Mouse (Mus musculus) retina, embryonic 14.5 days (tissue): ENCODE results near the gene Mlh3.
A peak's percentile ranks its signal among the peaks of the same experiment; 100 is the strongest.

Experiments
- DNase-seq: peaks from one replicate; pipeline ENCODE4 v3.0.0-alpha.2; 2015; ENCODE audit warnings: low spot score

Gene Mlh3

GRCm38 (mm10) chr12:85280845-85281651 is 10.6 kb upstream of the Mlh3 start:
- no peak for DNase-seq

DNA sequence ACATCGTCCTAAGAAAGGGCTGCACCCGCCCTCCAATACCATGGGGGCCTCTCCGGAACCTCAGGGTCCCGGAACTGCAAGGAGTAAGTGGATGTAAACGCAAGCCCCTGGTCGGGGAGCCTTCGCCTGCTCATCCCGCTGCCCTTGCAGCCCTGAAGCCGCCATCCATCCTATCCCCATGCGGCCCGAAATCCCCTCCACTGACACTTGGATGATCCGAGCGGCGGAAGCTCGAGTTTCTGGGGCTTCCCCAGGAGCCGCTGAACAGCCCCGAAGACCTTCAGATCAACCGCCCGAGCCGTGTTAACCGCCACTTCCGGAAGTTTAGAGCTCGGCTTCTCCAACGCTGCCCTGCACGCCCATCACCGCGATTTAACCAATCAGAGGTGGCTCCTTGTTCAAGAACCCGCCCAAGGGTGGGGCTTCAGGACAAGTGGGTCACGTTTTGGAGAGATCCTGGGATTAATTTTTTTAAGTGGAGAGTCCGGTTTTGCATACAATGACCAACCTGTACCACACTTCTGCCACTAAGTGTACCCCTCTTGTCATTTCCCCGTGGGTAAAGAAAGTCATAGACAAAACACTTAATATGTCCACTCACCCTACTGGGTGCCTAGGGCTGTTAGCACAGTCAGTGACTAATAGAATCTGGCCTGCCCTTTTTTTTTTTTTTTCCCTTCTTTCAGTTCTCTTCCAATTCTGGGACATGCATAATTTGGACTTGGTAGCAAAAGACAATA is 9.9 kb upstream of the Mlh3 start:
- peak; percentile 99 for DNase-seq

- no peak for DNase-seq
These were observed 9.1 kb upstream of the Mlh3 start for GRCm38 (mm10) chr12:85279396-85280080.

DNA sequence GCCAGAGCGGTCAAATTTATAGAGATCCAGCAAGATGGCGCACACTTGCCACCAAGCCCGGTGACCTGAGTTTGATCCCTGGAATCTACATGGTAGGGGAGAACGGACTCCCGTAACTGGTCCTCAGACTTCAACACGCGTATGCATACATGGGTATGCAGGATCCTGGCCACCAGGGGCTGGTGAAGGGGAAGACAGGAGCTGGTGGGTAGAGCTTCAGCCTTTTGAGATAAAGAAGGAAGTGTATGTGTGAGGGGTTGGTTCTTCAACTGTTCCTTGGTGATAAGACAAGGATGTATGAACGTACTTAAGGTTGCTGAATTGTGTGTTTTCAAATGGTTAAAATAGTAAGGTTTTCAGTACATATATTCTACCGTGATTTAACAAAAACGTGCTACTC is 8.5 kb upstream of the Mlh3 start:
- no peak for DNase-seq

- DNase-seq: peak; percentile 66
These were observed 5.9 kb upstream of the Mlh3 start for GRCm38 (mm10) chr12:85276273-85276672.

DNA sequence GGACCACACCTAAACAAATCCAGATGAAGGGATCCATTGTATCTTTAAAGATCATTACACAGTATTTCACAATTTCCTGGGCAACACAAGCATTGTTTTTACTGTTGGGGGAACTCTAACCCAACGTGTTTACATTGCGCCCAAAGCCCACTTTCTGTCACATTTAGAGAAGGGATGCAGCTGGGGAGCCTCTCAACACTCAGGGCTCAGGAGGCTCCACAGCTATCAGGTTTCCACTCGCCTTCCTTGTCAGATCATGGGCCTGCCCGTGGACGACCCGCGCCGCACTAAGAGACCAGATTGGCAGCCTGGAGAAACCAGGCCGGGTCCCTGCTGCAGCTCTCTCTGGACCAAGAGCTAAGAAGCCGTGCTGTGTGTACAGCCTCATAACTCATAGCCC is 3.1 kb upstream of the Mlh3 start:
- no peak for DNase-seq

- no peak for DNase-seq
These were observed 1.4 kb upstream of the Mlh3 start for GRCm38 (mm10) chr12:85271843-85272206.

DNA sequence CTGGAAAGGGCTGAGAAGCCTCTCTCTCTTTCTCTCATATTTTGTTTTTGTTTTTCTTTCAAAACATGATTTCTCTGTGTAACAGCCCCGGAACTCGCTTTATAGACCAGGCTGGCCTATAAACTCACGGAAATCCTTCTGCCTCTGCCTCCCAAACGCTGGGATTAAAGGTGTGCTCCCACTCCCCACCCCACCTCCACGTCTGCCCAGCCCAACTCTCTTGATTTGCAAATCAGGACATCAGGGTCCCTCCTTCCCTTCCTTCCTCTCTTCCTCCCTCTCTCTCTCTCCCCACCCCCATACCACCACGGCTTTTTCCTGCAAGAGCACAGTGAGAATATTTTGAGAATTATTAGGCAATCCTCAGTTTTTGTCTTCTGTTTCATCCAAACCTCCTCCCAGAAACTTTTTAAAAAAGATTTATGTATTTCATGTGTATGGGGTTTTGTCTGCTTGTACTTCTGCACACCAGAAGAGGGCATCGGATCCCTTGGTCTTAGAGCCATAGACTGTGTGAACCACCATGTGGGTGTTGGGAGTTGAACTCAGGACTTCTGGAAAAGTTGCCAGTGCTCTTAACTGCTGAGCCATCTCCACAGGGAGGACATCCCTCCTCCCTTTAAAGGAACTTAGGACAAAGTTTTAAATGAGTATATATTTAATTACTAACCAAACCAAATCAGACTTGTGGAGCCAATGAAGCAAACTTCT is 888 bp upstream of the Mlh3 start:
- no peak for DNase-seq

GRCm38 (mm10) chr12:85269821-85270220 is 578 bp downstream of the Mlh3 start:
- DNase-seq: no peak

- no peak for DNase-seq
These were observed 4.2 kb downstream of the Mlh3 start for GRCm38 (mm10) chr12:85266248-85266647.

- DNase-seq: no peak
These were observed 5.5 kb downstream of the Mlh3 start for GRCm38 (mm10) chr12:85264940-85265339.

GRCm38 (mm10) chr12:85264531-85264930 is 5.9 kb downstream of the Mlh3 start:
- DNase-seq: no peak

DNA sequence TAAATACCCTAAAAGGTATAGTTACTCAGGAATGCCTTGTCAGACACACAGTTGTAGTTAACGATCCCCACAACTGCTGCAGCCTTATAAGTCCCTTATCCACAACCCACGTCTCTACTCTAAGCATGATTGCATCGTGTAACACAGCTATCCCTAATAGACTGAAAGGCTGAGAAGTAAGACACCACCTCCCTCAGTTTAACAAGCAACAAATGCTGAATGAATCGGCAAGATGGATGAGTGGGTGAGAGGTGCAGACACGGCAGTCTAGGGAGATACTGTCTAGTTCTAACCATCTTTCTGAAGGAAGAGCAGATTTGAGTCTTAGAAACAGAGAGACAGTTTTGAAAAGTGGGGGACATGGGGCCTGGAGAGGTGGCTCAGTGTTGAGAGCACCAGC is 7.2 kb downstream of the Mlh3 start:
- DNase-seq: no peak

DNA sequence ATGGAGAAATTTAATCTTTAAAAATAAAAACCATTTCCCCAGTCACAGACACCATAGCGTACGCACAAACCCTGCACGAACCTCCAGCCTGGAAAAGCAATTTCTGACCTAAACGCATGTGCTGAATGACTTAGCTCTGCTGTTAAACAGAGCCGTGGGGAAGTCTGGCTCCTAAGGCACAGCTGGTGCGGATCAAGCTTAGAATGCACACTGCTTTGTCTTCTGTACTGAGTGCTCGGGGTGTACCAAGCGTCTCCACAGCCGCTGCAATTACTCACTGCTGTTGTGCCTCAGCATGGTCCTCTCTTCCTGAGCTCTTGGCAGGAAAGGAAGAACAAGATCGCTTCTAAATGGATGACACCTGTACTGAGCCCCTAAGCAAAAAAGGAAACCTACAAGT is 7.9 kb downstream of the Mlh3 start:
- no peak for DNase-seq

DNA sequence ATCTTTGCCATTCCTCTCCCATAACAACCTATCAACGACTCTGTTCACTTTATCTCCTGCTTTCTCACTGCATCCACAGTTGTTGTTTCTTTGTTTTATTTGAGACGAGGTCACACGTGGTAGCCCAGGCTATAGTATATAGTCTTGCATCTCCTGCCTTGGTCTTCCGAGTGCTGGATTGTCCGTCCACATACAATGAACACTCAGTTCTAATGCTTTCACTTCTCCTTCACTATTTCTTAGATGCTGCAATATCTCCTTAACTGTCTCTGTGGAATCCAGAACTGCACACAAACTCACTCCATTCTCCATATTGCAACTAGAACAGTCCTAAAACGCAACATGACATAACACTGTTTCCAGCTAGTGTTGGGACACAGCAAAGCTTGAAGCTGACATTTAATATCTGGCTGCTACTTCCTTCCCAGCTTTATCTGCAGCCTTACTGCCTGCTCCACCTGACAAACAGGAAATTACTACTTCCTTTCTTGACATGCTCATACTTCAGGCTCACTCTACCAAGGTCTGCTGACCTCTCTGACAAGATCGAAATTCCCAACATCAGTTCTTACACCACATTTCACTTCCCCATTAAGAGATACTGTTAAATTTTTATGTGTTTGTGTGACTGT is 13.3 kb downstream of the Mlh3 start:
- DNase-seq: no peak

GRCm38 (mm10) chr12:85256074-85256751 is 14.2 kb downstream of the Mlh3 start:
- DNase-seq: no peak

DNA sequence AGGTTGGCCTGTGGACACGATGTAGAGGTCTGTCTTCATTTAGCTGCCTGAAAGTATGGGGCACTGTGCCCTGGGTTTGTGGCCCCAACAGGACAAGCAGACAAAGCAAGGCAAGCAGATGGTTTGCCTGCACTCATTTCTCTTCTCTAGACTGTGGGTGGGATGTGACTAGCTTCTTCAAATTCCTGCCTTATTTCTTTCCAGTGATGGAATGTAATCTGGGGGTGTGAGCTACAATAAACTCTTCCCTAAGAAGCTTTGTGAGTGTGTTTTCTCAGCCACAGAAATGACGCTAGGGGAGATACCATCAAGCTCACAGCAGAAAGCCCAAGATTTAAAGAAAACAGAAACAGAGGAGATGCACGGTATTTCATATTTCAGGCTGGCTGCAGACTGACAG is 18.3 kb downstream of the Mlh3 start:
- no peak for DNase-seq

DNA sequence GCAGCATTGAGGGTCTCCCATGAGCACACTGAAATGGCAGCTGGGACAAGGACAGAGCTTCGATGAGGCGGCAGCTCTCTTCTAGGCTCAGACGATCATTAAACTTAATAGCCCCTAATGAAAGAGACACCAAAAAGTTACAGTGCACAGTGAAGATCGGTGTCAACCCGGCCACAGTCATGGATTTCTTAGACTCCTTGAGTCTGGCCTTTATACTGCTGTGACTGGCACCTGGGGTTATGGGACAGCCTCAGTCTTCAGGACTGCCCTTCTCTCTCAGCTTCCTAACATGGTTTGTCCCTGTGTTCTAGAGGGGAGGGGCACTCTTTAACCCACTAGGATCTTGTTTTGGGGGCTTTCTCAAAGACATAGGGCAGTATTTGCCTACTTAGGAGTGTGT is 32.8 kb downstream of the Mlh3 start:
- no peak for DNase-seq

- DNase-seq: no peak
These were observed 36.7 kb downstream of the Mlh3 start for GRCm38 (mm10) chr12:85233376-85234358.
